Mouse (Mus musculus) hindlimb bud, embryonic 11.5 days (tissue): ENCODE results near the gene Rrp36.

Experiments
- DNase-seq: peaks from one replicate; pipeline ENCODE4 v3.0.0-alpha.2; 2012; ENCODE audit warnings: low read depth, low spot score; ENCODE audit errors: extremely low spot score

Rrp36 gene

DNA sequence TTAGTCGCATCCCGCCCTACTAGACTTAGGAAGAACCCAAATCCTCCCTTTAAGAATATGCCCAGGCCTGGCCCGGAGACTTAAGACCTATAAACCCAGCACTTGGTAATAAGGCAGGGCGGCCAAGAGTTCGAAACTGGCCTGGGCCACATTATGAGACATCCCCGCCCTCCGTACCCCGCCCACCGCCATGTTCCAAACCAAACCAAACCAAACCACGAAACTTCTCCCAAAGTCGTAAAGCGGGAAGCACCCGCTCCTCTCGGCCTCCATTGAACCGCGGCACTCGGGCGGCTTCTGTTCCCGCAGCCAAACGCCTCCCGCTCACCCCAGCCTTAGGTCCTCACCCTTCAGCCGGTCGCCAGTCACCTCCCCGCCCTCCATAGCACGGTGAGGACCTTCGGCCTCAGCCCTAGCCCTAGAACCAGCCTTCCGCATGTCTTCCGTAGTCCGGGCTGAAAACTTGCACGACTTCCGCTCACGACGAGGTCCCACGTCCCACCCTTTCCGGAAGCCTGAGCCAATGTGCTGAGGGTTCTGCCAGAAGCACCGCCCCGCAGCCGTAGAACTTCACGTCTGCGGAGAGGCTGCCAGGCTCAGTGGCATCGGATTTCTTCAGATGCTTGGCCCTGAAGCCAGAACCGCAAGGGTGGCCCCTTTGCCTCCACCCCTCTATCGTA lies at the start of gene Rrp36:
Gene Rrp36 (minus strand): TSS at position 503 of the 680 bp plus-strand sequence.
- DNase-seq, result peak; percentile 64

- no peak for DNase-seq
Measured at GRCm38 (mm10) chr17:46721077-46721476, 46.9 kb upstream of the Rrp36 start.

- no peak for DNase-seq
Measured at GRCm38 (mm10) chr17:46714756-46715481, 40.8 kb upstream of the Rrp36 start.

DNA sequence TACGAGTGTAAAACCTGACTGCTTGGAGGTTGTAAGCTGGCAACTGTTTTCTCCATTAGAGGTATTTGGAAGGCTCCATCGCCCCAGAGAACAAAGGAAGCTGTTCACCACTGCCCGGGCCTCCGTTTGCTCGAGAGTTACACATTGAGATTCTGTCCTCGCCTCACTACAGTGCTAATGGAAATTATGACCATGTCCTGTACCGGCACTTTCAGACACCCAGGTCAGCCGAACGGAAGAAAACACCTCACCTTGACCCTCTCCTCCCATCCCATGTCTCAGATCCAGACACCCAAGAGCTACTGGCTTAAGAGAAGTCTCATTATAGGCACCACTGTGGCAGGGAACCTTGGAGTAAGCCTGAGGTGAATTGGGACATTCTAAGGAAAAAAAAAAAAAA lies 39.7 kb upstream of the Rrp36 start:
- no peak for DNase-seq

- no peak for DNase-seq
Measured at GRCm38 (mm10) chr17:46712442-46712841, 38.3 kb upstream of the Rrp36 start.

DNA sequence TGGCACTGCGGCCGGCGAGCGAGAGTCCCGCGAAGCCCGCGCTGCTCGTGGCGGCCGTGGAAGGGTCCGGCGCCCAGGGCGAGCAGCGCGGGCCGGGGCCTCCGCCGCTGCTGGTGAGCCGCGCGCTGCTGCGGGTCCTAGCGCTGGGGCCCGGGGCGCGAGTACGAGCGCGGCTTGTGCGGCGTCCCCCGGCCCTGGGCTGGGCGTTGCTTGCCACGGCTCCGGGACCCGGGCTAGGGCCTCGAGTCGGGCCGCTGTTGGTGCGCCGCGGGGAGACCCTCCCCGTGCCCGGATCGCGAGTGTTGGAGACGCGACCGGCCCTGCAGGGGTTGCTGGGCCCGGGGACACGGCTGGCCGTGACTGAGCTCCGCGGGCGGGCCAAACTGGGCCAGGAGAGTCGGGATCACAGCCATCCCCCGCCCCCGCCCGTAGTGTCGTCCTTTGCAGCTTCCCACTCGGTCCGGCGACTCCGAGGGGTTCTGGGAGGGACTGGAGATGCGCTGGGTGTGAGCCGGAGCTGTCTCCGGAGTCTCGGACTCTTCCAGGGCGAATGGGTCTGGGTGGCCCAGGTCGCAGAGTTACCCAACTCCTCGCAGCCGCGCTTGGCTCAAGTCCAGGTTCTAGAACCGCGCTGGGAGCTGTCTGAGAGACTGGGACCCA lies 37.6 kb upstream of the Rrp36 start:
- DNase-seq, result no peak

GRCm38 (mm10) chr17:46710959-46711597 lies 36.9 kb upstream of the Rrp36 start, which contains the start of gene Pex6:
TSS of gene Pex6 (plus strand) at chr17:46711463.
- peak; percentile 73 for DNase-seq

DNA sequence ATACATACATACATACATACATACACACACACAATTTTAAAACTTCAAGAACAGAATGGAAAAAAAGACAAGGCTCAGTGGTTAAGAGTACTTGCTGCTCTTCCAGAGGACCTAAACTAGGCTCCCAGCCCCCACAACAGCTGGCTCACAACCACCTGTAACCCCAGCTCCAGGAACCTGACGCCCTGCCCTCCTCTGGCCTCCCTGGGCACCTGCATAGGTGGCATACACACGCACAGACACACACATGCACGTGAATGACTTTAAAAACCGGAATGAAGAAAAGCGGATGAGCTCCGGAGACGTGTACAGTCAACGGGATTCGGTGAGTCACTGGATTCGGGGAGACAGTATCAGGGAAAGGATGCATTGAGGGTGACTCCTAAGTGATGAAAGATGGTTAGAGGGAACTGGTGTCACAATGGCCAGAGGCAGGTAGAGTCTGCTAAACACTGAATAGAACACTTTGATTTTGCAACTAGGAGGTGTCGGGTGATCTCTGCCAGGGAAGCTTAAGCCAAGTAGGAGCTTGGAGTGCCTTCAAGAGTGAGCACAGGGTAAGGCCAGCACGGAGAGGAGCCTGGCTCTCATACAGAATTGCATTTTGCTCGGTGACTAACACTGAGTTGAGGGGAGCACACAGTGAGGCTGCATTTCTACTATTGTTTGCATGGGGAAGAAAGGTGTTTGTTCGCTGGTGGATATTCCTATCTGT lies 32.4 kb upstream of the Rrp36 start:
- no peak for DNase-seq

- DNase-seq, result peak; percentile 94
Measured at GRCm38 (mm10) chr17:46704887-46705835, 31.0 kb upstream of the Rrp36 start, which contains the start of gene Ppp2r5d. TSS of gene Ppp2r5d (minus strand) at chr17:46705111.

DNA sequence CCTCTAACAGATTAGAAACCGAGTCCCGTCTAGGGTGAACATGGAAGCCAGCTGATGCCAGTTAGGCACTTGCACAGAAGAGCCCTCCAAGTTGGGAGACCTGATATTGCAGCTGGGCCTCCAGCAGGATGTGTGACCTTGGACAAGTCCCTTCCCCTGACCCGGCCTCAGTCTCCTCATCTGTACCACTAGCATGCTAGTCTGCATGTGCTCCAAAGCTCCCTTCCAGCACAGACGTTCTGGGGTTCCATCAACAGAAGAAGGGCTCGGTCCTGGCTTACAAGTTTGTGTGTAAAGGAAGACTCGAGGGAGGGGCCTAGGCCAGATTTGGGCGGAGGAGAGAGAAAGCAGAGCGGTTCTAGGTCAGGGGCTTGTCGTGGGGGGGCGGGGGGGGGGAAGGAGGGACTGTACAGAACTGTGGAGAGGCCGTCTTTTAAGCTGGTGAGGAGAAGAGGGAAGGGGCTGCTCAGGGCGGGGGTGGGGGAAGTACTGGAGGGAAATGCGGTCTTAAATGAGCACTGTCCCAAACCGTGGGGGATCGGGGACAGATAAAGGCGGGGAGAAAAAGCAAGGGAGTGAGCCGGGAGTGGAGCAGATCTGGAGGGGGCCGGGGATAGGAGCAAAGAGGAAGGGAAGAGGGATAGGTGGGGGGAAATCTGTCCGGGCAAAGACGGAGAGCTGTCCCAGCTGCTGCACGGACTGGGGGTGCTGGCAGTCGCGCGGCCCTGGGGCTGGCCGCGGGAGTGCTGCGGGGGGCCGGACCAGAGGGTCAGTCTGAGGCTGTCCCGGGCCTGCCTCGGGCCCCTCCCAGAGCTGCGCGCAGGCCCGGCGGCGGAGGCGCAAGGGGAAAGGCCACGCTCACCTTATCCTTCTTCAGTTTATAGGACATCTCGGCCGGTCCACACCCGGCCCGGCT lies 30.1 kb upstream of the Rrp36 start:
- no peak for DNase-seq

DNA sequence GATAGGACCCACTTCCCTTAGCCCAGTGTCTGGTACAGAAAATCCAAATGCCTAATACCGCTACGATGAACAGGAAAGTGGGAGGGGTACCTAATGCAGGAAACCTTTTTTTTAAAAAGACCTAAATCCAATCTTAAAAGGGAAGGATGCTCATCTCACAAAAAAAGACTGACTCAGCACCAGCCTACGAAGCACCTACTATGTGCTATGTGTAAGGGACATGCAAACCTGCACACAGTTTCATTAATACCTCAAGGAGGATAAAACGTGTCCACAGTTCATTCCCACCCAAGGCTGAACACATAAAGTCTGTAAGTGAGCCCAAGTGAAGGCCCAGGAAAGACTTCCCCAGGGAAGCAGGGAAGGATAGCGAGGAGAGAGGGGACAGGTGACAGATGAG lies 28.4 kb upstream of the Rrp36 start:
- DNase-seq, result no peak

- no peak for DNase-seq
Measured at GRCm38 (mm10) chr17:46702100-46702499, 27.9 kb upstream of the Rrp36 start.

- DNase-seq, result no peak
Measured at GRCm38 (mm10) chr17:46701489-46701888, 27.3 kb upstream of the Rrp36 start.

DNA sequence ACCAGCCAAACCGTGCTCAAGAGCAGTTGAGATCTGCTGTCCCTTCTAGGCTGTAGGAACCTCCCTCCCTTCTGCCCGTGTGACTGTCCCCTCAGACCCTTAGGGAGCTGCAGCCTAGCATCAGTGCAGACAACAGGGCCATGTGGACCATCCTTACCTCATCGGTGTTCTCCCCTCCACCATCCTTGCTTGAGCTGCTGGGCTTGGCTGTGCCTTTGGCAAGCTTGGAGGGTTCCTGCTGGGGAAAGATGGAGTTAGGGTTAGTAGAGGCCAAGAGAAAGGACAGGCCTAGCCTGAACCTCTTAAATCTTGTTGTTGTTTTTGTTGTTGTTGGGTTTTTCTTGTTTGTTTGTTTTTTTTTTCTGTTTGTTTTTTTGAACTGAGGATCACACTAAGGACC lies 25.8 kb upstream of the Rrp36 start:
- DNase-seq, result no peak

- no peak for DNase-seq
Measured at GRCm38 (mm10) chr17:46699245-46699644, 25.1 kb upstream of the Rrp36 start.

DNA sequence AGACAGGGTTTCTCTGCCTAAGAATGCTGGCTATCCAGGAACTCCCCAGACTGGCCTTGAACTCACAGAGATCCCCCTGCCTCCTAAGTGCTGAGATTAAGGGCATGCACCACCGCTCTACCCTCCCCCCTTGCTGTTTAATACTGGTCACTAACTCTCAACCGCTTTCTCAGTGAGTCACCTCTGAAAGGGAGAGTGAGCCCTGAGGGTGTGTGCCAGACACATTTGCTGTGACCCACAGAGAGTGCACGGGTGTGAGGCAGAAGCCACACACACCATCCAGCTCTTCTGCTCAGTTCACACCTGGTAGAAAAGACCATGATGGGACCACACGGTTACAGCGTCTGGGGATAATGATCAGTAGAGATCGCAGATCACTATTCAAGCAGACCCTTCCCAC lies 24.4 kb upstream of the Rrp36 start:
- DNase-seq, result no peak

DNA sequence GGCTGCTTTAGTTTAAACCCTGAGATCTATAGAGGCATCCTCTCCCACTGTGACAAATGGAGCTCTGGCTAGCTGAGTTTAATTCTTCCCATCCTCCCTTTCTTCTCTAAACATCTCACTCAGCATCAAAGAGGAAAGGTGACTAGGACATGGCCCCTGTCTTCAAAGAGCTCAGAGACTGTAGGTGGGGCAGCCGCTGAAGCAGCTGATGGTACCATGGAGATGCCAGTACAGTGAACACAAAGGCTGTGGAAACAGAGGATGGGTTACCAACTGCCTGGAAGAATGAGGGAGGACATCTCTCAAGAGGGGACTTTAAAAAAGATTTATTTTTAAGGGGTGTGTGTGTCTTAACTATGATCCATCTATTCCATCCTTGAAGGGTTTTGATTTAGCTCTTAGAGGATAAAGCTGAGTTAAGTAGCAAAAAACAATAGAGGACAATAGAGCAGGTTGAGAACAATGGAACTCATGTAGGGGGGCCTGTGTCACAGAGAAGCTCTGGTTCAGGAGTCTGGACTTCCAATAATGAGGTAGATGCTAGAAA lies 20.4 kb upstream of the Rrp36 start:
- no peak for DNase-seq

DNA sequence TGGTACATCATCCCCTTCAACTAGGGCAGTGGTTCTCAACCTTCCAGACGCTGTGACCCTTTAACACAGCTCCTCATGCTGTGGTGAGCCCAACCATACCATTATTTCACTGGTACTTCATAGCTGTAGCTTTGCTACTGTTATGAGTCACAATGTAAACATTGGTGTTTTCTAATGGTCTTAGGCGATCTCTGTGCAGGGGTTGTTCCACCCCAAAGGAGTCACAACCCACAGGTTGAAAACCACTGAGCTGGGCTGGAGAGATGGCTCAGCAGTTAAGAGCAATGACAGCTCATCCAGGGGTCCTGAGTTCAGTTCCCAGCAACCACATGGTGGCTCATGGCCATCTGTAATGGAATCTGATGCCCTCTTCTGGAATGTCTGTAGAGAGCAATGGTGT lies 17.2 kb upstream of the Rrp36 start:
- no peak for DNase-seq
